Mouse (Mus musculus): ENCODE data around the gene Ttc7. TPM values are rescaled to one million over a fixed set of nuclear protein-coding genes. Genes with fewer than 3 reads are reported as not detected.
"Not testable (repeated sequence)": the region's sequence is repeated elsewhere in the genome, so short reads cannot be mapped to it uniquely, and the experiment has no call there.

The Ttc7 gene
- total RNA-seq, 2 experiments from 2014 or later = 13.3 to 16.2 TPM

DNA sequence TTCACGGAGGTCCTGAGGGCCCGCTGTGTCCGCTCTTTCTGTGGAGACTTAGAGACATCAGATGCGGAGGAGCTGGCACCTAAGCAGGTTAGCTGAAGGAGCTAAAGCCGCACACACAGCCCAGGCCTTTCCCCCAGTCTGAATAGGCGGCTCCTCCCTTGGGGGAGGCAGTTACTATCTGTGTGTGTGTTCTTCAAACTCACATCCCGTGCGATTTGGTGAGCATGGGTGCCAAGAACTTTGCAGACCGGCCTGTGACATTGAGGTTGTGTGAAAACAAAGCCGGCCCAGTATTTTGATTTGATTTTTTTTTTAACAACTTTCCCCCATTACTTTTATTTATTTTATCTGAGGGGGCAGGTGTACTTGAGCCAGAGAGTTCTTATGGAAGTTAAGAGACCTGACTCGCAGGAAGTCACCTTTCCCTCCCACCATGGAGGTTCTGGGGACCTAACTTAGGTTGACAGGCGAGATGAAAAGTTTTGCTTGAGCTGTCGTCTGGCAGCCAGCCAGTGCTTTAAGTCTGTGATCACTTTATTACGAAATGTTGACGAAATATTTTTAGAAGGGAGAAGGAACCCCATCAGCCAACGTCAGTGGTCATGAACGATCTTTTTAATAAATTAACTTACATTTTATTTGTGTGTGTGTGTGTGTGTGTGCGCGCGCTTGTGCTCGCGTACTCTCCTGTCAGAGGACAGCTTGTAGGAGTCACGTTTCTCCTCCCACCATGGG, 3.2 kb downstream of the Ttc7 start:
- no peak for DNase-seq (ENCODE audit: low spot score in 2 of 2)

GRCm38 (mm10) chr17:87286481-87287143, 3.9 kb downstream of the Ttc7 start:
- DNase-seq (ENCODE audit: low spot score in 2 of 2) = no peak

- no peak for DNase-seq (ENCODE audit: low spot score in 2 of 2)
Measured at GRCm38 (mm10) chr17:87287197-87287777, 4.6 kb downstream of the Ttc7 start.

DNA sequence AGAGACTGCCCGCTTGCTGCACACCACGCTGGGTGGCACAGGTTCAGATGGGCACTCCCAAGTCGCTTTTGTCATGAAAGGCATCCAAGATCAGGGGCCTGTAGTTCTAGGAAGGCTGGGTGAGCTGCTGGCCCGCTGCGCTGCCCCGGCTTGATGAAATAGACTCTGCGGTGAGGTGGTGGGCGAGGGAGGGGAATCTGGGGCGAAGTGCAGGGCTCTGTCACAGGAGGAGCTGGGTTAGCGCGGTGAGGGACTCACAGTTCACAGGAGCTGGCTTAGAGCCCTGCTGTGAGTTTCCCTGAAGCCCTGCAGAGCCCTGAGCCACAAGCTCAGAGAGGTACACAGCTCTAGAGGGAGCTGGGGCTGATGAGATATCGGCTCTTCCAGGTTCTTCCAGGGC, 5.4 kb downstream of the Ttc7 start:
- DNase-seq (ENCODE audit: low spot score in 2 of 2) = no peak

- DNase-seq (ENCODE audit: low spot score in 2 of 2) = no peak
Measured at GRCm38 (mm10) chr17:87289367-87289766, 6.7 kb downstream of the Ttc7 start.

- no peak for DNase-seq (ENCODE audit: low spot score in 2 of 2)
Measured at GRCm38 (mm10) chr17:87291037-87291436, 8.4 kb downstream of the Ttc7 start.

- no peak for DNase-seq (ENCODE audit: low spot score in 2 of 2)
Measured at GRCm38 (mm10) chr17:87291782-87292181, 9.1 kb downstream of the Ttc7 start.

DNA sequence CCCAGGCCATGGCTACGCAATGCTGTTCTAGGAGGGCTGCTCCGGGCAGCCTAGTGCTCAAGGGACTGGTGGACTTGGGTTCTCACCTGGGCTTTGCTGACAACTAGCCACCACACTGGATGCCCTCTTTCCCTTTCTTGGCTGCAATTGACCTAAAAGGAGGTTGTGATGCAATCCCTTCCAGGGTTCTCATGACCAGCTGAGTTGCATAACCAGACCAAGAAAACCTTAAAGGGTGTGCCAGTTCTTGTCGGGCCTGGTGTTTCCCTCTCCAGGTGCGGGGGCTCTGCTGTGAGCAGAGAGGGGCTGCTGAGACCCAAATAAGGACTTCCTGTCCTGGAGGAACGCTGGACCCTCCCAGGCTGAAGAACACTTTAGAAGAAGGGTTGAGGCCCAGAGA, 10.4 kb downstream of the Ttc7 start:
- no peak for DNase-seq (ENCODE audit: low spot score in 2 of 2)

DNA sequence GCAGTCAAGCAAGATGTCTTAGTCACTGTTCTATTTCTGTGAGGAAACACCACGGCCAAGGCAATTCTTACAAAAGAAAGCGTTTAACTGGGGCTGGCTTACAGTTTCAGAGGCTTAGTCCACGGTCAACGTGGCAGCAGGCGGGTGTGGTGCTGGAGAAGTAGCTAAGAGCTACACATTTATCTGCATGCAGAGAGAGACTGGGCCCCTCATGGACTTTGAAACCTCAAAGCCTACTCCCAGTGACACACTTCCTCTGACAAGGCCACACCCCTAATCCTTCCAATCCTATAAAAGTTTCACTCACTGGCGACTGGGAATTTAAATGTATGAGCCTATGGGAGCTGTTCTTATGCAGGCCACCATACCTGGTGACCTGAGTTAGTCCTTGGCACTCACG, 13.1 kb downstream of the Ttc7 start:
- DNase-seq (ENCODE audit: low spot score in 2 of 2) = no peak

GRCm38 (mm10) chr17:87296701-87297100, 14.0 kb downstream of the Ttc7 start:
- not testable (repeated sequence) for DNase-seq (ENCODE audit: low spot score in 2 of 2)

DNA sequence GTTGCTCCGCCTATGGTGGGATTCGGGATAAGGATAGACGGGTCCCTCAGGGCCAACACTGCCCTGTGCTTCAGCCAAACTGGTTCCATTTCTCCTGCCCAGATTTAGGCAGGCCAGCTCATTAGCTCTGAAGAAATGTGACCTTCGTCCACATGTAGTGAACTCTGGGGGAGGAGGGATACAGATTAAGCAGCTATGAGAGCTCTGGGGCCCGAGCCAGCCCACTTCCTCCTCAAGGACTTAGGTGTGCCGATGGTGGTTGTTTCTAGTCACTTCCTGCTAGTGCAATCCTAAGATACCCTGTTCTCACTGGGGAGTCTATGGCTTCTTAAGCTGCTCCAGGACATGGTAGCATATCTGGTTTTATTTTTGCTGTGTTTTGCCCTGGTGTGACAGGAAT, 16.3 kb downstream of the Ttc7 start:
- no peak for DNase-seq (ENCODE audit: low spot score in 2 of 2)

GRCm38 (mm10) chr17:87300340-87300739, 17.7 kb downstream of the Ttc7 start:
- no peak for DNase-seq (ENCODE audit: low spot score in 2 of 2)

- DNase-seq (ENCODE audit: low spot score in 2 of 2) = not testable (repeated sequence)
Measured at GRCm38 (mm10) chr17:87301607-87302006, 18.9 kb downstream of the Ttc7 start.

DNA sequence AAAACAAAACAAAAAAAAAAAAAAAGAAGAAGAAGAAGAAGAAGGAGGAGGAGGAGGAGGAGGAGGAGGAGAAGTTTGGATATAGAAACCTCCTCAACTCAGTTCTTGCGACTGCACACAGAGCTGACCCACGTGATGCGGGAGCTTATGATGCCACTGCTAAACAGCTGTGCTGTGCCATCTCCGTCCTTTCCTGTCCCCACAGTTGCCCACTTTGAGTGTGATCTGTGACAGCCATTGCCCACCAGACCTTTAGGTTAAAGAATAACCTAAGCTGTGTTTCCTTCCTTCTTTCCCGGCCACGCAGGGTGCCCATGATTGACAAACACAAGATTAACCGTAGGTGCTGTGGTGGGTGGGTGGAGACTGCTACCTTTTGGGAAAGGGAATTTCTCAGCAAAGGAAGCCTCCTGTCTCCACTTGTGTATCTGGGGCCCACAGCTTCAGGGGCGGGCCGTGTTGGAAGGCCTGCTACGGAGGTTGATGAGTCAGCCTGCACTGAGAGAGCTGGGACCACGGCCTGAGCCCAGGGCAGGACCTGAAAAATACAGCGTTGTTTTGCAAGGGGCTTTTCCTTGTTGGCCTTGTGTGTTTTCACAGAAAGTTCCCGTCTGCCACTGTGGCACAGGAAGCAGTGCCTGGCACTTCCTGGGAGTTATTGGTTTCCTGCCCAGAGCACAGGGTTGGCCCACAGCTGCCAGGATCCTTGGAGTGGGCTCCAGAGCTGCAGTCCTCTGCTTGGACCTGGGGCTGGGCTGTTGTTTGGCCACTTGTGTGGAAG, 19.5 kb downstream of the Ttc7 start:
- no peak for DNase-seq (ENCODE audit: low spot score in 2 of 2)

GRCm38 (mm10) chr17:87304151-87304894, 21.6 kb downstream of the Ttc7 start:
- no peak for DNase-seq (ENCODE audit: low spot score in 2 of 2)

- no peak for DNase-seq (ENCODE audit: low spot score in 2 of 2)
Measured at GRCm38 (mm10) chr17:87305065-87305464, 22.4 kb downstream of the Ttc7 start.

- no peak for DNase-seq (ENCODE audit: low spot score in 2 of 2)
Measured at GRCm38 (mm10) chr17:87306746-87307145, 24.1 kb downstream of the Ttc7 start.

GRCm38 (mm10) chr17:87309073-87309788, 26.5 kb downstream of the Ttc7 start:
- no peak for DNase-seq (ENCODE audit: low spot score in 2 of 2)

DNA sequence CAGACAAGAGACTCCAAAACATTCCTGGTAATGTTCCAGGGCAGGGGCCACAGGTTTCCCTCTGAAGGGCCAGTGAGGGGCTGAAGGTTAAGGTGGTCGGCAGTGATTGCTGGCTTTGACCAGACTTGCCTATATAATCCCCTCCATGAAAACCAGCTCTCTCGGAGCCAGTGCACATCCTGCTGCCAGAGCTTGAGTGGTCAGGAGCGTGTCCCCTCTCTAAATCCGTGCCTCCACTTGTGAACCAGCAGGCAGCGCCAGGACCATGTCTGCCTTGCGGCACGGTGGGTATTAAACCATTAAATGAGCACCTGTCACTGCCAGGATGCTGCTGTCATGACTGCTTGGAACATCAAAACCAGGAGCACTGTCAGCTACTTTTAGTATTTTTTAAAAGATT, 27.8 kb downstream of the Ttc7 start:
- DNase-seq (ENCODE audit: low spot score in 2 of 2) = no peak

DNA sequence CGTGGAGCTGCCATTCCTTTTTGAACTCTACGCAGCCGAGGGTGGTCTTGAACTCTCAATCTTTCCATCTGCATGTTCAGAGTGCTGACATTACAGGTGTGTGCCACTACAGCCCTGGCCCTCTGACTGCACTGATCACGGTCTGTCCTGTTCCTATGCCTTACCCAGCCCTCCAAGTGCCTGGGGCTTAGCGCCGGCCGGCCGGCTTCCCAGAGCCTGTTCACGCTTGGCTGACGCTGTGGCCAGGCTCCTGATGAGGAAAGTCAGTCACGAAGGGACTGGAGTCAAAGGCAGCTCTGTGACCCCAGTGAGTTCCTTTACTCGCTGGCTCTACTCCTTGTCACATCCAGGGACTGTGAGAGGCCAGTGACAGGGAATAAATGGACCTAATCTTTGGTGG, 29.7 kb downstream of the Ttc7 start:
- DNase-seq (ENCODE audit: low spot score in 2 of 2) = no peak

All from gastrocnemius, postnatal 4 days (tissue).